Mouse (Mus musculus): ENCODE data around the gene Cfap77. TPM values are rescaled to one million over a fixed set of nuclear protein-coding genes. Genes with fewer than 3 reads are reported as not detected.

The Cfap77 gene
- polyA plus RNA-seq, 2 experiments from 2014 or later: 1.2 TPM

DNA sequence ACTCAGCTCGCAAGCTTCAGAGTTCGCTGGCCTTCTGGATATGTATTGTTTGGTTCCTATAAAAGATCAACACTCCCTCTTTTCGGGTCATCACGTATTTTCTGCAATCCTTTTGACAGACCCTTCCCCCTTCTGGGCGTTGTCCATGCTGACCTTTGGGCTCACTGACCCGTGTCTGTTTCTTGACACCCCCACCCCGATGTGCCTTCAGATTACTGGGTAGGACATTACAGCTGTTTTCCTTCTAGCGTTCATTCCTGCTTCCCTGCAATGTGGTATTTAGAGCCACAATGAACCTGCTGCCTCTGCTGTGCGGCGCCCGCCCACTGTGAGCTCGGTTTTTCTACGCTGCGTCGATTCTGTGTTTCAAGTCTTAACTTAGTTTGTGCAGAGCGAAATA, 8.7 kb downstream of the Cfap77 start:
- no peak for ATAC-seq

DNA sequence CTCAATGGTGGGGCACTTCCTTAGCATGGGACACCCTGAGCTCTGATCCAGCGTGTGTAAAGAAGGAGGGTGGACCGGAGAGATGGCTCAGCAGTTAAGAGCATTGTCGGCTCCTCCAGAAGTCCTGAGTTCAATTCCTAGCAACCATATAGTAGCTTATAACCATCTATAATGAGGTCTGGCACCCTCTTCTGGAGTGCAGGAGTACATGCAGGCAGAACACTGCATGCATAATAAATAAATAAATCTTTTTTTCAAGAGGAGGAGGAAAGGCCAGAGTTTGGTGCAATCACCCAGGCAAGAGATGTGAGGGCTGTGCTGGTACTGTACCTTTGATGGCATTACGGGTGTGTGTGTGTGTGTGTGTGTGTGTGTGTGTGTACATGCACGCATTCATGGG, 12.7 kb downstream of the Cfap77 start:
- no peak for ATAC-seq

DNA sequence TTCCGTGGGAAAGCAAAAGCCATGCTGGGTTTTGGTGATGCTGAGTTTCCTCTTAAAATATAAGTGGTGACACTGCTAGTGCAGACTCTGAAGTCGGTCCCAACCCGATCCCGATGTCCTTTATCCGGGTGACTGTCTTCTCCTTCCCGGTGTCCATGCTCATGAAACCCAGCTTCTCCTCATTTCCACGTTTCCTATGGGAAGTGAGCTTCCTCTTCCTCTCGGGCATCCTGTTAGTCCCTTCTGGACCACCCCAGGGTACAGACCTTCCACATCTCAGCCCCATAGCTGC, 13.4 kb downstream of the Cfap77 start:
- no peak for ATAC-seq

DNA sequence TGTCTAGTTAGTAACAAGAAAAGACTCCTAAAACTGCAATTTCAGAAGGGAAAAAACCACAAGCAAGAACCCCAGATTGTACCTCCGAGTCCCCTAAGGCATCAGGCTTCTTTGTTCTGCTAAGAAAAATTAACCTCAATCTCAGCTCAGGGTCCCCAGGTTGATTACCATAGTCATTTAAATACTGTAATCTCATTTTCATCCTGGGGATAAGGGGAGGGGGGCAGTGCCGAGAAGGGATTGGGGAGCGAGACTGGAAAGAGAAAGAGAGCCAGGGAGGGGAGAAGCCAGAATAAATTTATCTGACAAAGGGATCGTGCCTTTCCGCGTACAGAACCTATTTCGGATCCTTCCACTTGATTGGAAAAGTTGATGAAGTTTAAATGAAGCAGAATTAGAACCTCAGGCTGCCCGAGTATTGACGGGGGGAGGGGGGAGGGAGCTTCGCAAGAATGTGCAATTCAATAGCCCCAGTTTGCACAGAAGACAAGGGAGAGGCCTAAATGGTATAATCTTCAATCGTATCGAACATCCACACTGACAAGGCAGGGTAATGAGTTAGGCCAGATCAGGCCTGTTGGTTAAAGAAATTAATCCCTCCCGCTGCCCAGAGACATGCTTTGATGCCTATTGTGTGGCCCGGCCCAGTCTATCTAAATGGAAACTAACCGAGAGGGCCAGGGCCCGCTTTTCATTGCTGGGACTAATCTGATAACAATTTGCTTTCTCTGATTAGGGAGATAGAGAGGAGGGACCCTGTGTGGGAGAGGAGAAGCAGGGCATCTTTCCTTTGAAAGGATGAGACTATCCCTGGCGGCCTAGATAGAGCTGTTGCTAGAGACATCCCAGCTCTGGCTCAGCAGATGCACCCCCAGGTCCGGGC, 14.0 kb downstream of the Cfap77 start:
- no peak for ATAC-seq

DNA sequence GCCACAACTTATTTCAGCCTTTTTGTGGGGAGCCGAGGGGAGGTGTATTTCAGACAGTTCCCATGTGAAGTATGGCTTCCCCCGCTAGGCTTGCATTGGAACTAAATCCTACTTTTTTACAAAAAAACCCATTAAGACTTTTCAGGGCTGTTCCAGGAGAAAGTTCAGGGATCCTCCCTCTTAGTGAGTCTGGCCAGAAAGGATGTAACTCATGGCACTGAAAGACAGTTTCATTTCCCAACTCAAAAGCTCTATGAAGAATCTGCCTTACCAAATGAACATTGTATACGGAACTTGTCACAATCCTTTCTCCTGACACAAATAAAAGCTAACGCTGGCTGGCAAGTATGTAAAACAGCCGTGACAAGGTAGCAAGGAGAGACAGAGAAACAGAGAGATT, 15.1 kb downstream of the Cfap77 start:
- ATAC-seq: no peak

DNA sequence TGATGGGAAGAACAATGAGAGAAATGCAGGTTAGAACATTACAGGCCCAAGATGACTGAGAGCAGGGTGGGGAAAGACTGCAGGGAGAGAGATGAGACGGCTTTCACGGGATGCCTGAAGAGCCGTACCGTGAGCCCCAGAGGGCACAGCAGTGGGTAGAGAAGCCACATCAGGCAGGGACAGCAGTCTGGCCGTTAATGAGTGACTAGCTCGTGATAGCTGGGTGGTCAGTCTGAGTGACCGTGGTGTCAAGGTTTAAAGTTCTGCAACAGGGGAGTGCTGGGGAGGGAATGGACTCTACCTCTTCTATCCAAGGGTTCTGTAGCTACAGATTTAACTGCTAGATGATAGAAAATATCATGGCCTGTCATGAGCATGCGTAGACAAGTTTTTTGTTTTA, 19.2 kb downstream of the Cfap77 start:
- ATAC-seq: no peak

DNA sequence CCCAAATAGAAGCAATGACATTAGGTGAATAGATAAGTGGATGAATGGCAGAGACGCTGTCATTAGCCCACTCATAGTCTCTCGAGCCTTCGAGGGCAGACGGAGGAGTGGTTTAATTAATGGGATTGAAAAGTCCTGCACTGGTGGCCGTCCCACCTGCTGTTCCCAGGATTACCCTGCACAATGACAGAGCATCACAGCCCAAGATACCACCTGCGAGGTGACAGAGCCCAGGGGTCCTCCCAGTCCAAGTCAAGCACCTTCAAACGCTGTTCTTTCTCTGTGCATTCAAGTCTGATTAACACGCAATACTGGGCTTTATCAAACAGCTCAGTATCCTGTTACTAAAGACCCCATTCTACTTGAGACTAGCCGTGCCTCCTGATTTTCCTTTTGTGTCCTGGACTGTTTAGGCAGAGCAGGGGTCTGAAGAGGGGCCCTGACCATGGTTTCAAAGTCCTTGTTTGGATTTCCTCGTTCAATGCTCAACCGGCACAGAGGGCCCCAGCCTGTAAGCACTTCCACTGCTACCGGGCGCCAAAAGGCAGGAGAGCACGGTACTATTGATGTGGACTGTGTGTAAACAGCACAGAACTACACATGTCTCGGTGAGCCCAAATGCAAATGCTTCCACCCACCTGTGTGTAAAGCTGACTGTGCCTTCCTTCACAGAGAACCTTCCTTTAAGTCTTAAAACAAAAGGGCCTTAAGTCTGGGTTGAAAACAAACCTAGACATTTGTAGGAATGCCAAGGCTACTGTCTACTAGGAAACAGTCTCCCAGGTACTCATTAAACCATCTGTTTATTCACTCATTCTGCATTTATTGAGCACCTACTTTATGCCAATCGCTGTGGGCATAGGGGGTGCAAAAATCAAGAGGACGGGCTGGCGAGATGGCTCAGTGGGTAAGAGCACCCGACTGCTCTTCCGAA, 20.1 kb downstream of the Cfap77 start:
- no peak for ATAC-seq

DNA sequence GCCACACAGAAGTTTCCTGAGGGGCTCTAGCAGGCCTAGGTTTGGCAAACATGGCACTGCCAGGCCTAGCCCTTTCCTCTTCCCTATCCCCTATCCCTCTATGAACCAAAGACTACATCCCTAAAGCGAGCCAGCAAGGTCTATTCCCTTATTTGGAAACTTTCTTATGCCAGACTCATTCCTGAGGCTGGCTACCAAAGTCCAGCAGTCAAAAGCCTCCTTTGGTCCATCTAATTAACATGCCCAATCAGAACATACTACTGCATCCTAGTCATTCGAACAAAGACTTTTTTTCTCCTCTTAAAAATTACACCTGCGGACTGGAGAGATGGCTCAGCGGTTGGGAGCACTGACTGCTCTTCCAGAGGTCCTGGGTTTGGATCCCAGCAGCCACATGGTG, 22.9 kb downstream of the Cfap77 start:
- no peak for ATAC-seq

DNA sequence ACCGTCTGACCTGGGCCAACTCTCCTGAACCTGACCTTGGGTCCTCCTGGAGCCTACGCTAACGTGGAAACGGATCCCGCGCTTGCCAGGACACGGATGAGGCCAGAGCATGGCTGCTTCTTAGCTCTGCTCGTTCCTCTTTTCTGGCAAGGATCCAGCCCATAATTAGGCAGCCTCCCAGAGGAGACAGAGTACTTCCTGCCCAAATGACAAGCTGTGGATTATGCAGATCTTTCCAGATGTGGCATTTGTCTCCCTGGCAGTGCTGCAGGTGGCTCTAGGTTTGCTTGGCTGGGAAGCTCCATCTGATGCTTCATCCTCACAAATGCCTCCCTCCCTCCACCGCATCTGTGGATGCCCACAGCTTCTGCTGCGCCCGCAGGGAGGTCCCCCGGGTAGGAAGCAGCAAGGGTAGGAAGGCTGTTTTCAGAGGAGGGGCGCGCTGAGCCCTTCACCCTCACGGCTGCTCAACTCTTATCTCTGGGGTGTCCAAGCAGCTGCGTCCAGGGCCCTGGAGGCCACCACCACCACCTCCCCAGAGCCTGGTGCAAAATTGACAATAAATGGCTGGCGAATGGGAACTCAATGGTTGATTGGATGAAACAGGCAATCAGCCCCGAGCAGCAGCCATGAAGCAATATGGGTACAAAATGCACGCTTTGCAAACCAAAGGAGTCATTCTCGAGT, 24.7 kb downstream of the Cfap77 start:
- no peak for ATAC-seq

DNA sequence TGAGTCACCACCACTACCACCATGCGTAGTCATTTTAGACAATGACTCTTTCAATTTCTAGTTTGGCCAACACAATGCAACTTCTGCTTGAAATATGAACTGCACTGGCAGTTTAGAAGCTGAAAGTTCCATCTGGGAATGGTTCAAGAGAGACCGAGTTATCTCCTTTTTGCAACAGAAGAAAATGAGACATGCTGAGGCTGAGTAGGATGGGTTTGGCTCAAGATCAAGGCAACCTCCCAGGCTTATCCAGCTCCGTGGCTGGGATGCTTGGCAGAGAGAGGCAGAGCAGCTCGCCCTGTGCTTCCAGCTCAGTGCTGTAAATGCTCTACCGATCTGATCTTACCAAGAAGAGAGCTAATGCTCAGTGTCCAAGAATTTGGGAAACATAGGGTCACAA, 29.6 kb downstream of the Cfap77 start:
- no peak for ATAC-seq

DNA sequence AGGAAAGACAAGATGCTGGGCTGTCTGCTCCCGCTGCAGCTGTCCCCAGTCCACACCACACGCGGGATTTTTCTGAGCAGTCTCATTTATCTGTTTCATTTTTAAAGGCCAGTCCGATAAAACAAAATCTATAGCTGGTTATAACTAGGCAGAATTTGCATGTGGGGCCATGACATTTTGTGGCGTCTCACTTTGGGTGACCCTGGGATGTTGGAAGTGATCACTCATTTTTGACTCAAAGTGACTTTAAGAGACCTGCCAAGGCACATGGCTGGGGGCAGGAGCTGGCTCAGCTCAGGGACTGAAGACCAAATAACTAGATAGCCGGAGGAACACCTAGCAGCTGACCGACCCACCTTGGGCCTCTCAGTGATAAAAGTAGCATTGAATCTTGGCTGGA, 31.9 kb downstream of the Cfap77 start:
- ATAC-seq: no peak

DNA sequence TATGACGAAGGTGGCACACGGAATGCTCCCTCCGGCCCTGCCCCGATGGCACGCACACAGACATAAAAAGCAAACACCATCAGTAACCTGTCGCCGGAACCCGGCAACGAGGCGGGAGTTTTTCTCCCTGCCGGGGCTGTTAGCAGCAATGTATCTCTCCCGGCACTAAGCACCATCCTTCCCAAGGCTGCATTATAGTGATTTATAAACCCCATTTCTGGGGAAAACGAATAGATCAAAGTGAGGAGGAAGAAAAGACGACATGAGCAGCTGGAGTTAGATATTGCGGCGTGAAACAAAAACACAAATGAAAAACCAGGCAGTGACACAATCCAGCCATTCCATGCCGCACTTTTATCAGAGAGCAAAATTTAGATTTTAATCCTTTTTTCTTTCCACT, 33.8 kb downstream of the Cfap77 start:
- ATAC-seq: no peak

DNA sequence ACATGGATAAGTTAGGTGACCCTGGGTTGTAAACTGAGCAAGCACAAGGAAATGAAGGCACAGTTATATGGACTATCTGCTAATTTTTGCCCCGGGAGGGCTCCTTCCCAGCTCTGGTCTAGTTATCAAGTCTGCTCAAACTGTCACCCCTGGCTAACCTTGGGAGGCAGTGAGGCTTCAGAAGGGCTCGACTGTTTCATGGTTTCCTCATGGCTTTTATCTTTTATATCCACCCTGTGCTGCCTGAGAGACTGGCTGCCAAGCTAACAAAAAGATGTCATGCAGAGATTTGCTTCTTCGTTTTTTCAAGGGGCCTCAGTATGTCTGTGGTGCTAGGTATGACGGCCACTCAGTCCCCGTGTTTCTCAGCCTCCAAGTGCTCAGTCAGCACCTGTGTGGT, 36.2 kb downstream of the Cfap77 start:
- ATAC-seq: no peak

DNA sequence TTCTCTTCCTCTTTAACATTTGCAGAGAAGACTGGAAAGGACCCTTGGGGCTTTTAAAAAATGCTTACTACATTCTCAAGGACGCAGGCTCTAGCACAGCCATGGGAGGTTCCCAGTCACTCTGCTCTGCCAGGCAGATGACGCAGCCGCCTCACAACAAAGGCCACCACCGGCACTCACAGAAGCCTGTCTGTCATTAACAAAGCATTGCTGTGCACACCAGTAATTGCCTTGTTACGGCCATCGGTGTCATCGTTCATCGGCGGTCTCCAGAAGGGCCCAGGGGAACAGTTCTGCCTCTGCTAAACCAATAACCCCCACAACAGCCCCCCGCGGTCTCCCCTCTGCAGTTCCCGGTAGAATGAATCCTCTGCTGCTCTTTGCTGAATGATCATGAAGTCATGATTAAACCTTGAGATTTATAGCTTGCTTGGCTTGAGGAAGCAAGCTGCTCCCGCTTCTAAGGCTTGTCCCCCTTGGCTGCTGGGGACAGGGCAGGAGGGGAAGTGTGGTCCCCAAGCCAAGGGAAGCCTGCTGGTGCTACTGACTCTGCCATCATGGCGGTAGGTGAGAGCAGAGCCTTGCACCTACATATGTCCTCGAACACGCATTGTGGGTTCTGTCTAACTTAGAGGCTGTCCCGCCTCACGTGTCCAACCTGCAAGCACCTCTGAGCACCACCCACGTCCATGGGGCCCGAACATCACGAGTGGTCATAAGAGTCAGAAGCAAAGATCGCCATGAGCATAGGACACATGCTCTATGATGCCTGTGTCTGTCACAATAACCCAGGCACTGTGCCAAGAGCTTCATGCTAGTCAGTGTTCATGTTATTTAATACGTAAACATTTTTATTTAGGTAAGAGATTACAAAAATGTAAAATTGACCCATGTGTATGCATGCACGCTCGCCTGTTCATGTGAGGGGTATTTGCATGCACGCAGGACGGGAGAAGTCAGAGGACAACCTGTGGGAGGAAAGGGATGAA, 38.0 kb downstream of the Cfap77 start:
- ATAC-seq: no peak

DNA sequence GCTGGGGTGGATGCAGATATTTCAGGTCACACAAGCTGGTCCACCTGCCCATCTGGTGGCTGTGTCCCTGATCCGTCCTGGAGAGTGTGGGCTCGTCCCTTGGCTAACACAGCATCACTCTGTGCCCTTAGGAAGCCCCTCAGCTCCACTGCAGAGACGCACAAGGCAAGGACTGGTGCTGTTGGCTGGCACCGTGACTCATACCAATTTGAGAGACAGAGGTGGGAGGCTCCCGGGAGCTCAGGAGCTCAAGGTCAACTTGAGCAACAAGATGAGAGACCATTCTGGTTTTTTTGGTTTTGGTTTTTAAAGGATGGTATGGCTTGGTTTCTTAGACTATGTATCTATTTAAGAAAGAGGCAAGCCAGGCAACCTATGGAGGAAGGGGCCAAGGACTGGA, 42.3 kb downstream of the Cfap77 start:
- no peak for ATAC-seq

DNA sequence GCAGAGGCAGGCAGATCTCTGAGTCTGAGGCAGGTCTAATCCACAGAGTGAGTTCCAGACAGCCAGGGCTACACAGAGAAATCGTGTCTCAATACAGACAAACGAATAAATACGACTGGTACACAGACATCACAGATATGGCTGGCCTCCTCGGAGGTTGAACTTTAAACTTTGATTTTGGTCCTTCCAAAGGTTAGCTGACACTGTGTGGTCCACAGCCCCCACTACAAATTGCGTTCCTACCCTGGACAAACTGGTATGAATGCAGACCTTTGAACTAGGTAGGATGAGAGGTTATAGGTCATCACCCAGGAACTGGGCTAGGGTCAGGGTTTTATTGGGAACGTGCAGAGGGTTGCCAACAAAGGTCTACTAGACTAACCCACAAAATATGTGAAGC, 47.2 kb downstream of the Cfap77 start:
- no peak for ATAC-seq

DNA sequence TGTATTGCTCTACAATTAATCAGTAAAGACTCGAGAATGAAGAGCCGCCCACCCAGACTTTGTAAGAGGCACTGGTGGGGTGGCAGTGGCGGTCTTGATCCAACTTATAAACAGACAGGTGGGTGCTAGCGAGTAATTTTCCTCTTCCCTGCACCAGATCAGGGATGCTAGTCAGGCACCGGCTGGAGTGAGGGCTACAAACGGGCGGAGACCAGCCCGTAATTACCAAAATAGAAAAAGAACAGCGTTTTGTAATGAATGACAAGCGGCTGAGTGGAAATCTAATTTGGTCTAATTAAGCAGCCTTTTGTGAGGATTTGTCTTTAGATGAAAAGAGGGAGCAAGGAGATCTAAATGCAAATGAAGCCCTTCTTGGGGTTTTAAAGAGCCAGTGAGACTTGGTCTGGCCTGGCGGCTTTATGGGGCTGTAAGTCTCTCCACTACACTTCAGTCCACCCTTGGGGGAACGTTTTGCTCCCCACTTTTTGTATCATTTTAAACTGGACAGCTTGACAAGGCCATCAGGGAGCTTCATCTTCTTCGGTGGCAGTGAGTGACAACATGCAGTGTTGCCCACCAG, 48.3 kb downstream of the Cfap77 start:
- no peak for ATAC-seq

DNA sequence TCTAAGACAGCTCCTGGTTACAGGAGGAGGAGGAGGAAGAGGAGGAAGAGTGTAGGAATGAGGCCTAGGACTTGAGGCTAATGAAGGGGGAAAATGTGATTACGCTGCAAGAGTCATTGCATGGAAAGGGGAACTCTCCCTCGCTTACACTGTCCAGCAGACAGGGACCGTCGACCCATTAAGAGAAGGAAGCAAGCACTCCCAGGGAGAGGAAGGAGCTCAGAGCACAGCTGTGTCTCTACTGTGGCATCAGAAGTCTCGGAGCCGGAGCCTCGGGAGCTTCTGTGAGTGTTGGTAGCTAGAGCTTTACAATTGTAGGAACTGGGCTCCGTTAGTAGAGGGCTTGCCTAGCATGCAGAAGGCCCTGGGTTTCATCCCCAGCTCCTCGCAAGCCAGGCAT, 50.8 kb downstream of the Cfap77 start:
- ATAC-seq: no peak

DNA sequence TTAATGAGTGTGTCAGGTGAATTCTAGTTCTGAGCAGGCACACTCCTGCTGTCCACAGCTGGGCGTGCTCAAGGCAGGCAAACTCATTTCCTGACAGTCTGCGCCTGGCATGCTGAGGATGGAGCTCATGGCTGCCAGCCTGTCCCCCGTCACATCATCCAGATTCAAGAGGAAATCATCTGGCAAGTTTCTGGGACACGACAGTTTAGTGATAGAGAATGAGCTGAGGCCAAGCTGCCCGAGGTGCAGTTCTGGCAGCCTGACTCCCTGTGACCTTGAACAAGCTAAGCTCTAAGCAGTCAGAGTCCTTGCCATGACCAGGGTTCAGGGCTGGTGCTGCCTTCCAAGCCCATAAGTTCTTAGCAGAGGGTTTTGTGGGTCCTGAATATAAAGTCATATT, 56.6 kb downstream of the Cfap77 start:
- ATAC-seq: no peak

DNA sequence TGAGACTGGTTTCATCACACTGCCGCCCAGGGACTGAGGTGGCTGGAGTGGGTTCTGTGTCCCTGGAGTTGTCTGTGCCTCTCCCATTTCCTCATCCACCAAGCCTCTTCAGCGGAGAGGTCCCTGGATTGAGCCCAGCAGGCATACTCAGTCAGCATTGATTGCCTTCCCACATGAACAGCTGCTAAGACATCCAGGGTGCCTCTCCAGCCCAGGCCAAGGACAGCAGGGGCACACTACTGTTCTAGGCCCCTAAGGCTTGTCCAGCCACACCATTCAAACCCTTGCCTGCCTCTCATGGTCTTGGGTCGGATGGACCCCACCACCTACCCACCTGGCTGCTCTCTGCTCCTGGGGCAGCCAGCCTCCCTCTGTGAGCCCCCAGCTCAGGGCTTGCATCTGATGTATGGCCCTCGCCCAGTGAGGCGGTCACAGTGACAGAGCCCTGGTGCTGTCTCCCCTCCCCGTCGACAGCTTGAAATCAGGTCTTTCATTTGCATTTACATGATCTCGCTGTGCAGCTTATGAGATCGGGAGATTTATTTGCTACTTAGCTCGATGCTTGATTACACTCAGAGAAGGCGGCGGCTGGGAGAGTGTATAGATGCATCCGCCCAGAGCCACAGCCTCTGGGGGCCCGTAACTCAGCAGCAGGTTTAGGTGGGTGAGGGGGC, 57.6 kb downstream of the Cfap77 start:
- ATAC-seq: no peak

DNA sequence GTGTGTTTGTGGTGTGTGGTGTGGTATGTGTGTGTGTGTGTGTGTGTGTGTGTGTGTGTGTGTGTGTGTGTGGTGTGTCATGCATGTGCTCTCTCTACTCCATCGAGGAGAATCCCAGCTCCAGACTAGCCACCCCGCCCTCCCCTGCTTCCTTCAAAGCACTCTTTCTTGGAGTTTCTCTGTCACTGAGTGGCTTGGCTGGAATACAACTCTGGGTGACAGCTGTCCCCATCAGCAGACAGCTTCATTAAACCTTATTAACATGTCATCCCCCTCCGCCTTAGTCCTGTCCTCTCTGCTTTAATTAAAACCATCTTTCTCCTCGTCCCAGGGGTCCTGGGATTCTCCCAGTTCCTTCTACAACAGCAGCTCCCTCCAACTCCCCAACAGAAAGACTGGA, 59.4 kb downstream of the Cfap77 start:
- ATAC-seq: no peak

Data from activated CD4-positive, CD25-positive, alpha-beta regulatory T cell, adult 4 months (primary cell).